Mouse (Mus musculus) limb, embryonic 14.5 days (tissue): ENCODE results near the gene Dgkb. TPM values are rescaled to one million over a fixed set of nuclear protein-coding genes. Genes with fewer than 3 reads are reported as not detected.

ENCODE experiments used
- ATAC-seq: fragments of 200-750 bp; cut with Nextera tagmentation; 2 replicates; pipeline ENCODE4 v1.8.0; 2017; ENCODE audit warnings: low read depth, moderate number of reproducible peaks, moderate TSS enrichment; ENCODE audit not compliant: low FRiP score
- DNase-seq: peaks from one replicate; pipeline ENCODE4 v3.0.0-alpha.2; 2015; ENCODE audit warnings: low spot score
- H3K27ac ChIP-seq: fragments of 300-500 bp; sonication (generic); replicated peaks from 2 replicates; pipeline ENCODE4 v1.5.1; 2014; ENCODE audit warnings: low read depth, mild to moderate bottlenecking, low read length, moderate library complexity, mixed read lengths
- H3K27me3 ChIP-seq: fragments of 300-500 bp; sonication (generic); 2 replicates; pipeline ENCODE4 v1.6.1; 2014; ENCODE audit warnings: low read length, mixed read lengths; ENCODE audit not compliant: control insufficient read depth, insufficient read depth
- H3K36me3 ChIP-seq: fragments of 300-500 bp; sonication (generic); 2 replicates; pipeline ENCODE4 v1.6.1; 2014; ENCODE audit warnings: mild to moderate bottlenecking, low read length, moderate library complexity, mixed read lengths; ENCODE audit not compliant: control insufficient read depth, insufficient read depth
- H3K4me1 ChIP-seq: fragments of 300-500 bp; sonication (generic); 2 replicates; pipeline ENCODE4 v1.6.1; 2014; ENCODE audit warnings: antibody characterized with exemption, low read length, mixed read lengths; ENCODE audit not compliant: control insufficient read depth, insufficient read depth
- H3K4me2 ChIP-seq: fragments of 300-500 bp; sonication (generic); replicated peaks from 2 replicates; pipeline ENCODE4 v1.6.1; 2014; ENCODE audit warnings: low read depth, mild to moderate bottlenecking, low read length, moderate library complexity; ENCODE audit not compliant: severe bottlenecking
- H3K4me3 ChIP-seq: fragments of 300-500 bp; sonication (generic); replicated peaks from 2 replicates; pipeline ENCODE4 v1.5.1; 2014; ENCODE audit warnings: low read length
- H3K9ac ChIP-seq: fragments of 300-500 bp; sonication (generic); 2 replicates; pipeline ENCODE4 v1.6.1; 2014; ENCODE audit warnings: mild to moderate bottlenecking, low read depth, low read length, moderate library complexity; ENCODE audit not compliant: severe bottlenecking
- H3K9me3 ChIP-seq: fragments of 300-500 bp; sonication (generic); 2 replicates; pipeline ENCODE4 v1.6.1; 2016; ENCODE audit warnings: low read length; ENCODE audit not compliant: control insufficient read depth
- POLR2A ChIP-seq: fragments of 200-500 bp; IDR thresholded peaks from 2 replicates; pipeline ENCODE4 v1.8.0; 2012; ENCODE audit warnings: inconsistent platforms, mild to moderate bottlenecking, moderate library complexity, borderline replicate concordance; ENCODE audit not compliant: insufficient read depth, insufficient read length; ENCODE audit errors: extremely low read depth
- WGBS: fragments of 180-500 bp; shearing (Covaris S2); extraction: QIAGEN DNeasy Blood & Tissue Kit; methylation state at CpG from one replicate; pipeline ENCODE4 v1.1.7; 2014; 5-methylcytosine and 5-hydroxymethylcytosine counted together
- polyA plus RNA-seq, 2 experiments: library from polyadenylated mRNA; depleted of rRNA in 1 of 2; stranded (reverse) in 1 of 2; unstranded in 1 of 2; fragments of >200 nt; fragmentation: Nextera tagmentation in 1 of 2; extraction: Ambion mirVana in 1 of 2; gene quantifications; 2 replicates each; pipeline versions ENCODE4 v1.2.1 to v1.2.3; 2012 to 2014

Gene Dgkb
- polyA plus RNA-seq, 2 experiments = 0.56 to 0.80 TPM

DNA sequence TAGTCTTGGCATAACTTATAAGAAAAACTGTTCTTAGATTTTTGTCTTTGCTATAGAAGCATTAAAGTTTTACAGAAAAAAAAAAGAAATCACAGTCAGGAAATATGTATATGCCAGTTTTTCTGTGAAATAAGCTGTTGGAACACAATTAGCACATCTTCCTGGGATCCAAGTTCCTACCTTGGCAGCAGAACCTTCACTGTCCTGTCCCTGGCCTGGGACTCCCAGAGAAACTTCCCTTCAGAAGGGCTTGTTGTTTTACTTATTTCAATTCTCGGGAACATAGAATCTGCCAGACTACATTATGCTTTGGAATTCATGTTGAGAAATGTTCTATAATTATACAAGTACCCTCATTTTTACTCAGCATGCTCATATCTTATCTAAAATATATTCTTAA is 154.0 kb downstream of the Dgkb start:
- H3K27me3 ChIP-seq = no peaks in the 10 kb centered on the region
- no peak overlapping the region for H3K4me3 ChIP-seq
- H3K36me3 ChIP-seq = no peaks in the 10 kb centered on the region
- DNase-seq (no peak), ATAC-seq (no peak)
- H3K9ac ChIP-seq = no peak overlapping the region
- TF ChIP-seq POLR2A = no peak
- 87% methylated on average over 1 of the region's 1 CpGs for WGBS
- no peaks in the 10 kb centered on the region for H3K9me3 ChIP-seq
- H3K27ac ChIP-seq = no peak overlapping the region
- no peak overlapping the region for H3K4me2 ChIP-seq
- no peaks in the 10 kb centered on the region for H3K4me1 ChIP-seq

DNA sequence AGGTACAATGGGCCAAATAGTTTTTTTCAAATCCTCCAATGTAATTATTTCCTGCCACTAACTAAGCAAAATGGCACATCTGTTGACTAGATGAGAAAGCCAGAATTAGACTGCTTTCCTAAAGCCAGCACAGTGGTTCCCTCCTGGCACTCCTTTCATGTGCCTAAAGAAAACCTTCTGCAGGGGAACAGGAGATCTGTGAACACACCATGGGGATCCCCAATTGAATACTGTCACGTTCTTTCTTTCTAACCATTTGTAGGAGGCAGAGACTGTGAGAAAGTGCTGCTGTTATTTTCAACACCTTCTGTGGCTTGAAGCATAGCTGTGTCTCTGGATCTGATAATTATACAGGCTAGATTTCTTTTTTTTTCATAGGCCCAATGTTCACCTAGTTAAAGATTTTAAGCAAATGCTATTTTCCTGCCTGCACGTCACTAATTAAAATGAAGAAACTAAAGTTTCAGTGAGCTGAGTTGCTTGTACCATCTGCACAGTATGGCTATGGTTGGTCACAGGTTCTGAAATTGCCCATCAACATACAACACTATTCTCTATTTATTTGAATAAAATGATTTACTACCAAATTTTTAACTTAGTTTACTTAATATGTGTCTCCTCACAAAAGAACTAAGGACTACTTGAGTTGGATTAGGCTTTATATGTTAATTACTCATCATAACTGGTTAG is 161.1 kb downstream of the Dgkb start:
- WGBS = 34% methylated on average over 2 of the region's 2 CpGs
- Histone ChIP-seq H3K4me3 (no peak overlapping the region), H3K36me3 (no peaks in the 10 kb centered on the region), H3K4me2 (no peak overlapping the region), H3K9ac (no peak overlapping the region), H3K4me1 (no peaks in the 10 kb centered on the region), H3K9me3 (no peaks in the 10 kb centered on the region), H3K27ac (no peak overlapping the region), H3K27me3 (no peaks in the 10 kb centered on the region)
- ATAC-seq (no peak), DNase-seq (no peak)
- no peak for TF ChIP-seq POLR2A

DNA sequence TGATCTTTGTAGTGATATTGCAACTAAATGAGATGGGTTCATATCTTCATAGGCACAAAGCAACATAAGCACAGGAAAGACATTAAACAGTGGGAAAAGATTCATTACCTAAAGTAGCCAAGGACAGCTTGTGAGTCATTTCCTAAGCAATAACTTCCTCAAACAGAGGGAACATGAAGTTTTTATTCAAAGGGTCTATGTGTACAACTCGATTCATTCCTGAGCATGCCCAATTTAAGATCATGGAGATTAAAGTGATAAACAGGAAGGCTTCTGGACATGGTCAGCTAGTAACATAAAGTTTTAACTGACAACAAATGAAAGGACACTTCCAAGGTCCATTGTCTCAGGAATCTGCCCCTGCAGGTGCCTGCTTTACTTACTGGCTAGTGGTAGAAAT is 167.8 kb downstream of the Dgkb start:
- H3K4me2 ChIP-seq = no peak overlapping the region
- no peak overlapping the region for H3K4me3 ChIP-seq
- no peaks in the 10 kb centered on the region for H3K27me3 ChIP-seq
- no peak for ATAC-seq
- 68% methylated on average over 1 of the region's 1 CpGs for WGBS
- H3K9ac ChIP-seq = no peak overlapping the region
- no peak overlapping the region for H3K27ac ChIP-seq
- no peaks in the 10 kb centered on the region for H3K9me3 ChIP-seq
- H3K4me1 ChIP-seq = no peaks in the 10 kb centered on the region
- H3K36me3 ChIP-seq = no peaks in the 10 kb centered on the region
- no peak for TF ChIP-seq POLR2A
- DNase-seq = no peak

DNA sequence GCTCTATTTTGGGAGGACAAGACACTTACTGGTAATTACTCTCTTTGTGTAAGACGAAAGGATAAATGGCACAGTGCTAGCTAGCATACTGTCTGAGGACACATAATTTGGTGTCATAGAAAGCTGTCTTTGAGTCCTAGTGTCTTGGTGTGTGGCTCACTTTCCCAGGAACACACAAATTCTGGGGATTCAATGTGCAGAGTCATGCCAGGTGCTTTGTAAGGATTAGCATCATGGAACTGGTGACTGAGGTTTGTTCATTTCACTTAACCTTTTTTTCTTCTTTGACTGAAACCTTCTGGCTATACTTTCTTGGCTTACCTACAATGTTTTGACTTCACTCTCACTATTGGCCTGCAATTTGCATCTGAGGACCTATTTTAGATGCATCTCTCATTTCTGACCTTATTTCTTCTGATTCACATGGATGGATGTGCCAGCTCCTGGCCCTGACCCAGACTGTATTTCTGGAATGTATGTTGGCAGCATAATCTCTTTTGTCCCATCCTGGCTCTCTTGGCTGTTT is 170.6 kb downstream of the Dgkb start:
- no peak for TF ChIP-seq POLR2A
- no peak overlapping the region for H3K9ac ChIP-seq
- whole genome bisulfite sequencing = 84% methylated on average over 1 of the region's 1 CpGs
- H3K27ac ChIP-seq = no peak overlapping the region
- H3K27me3 ChIP-seq = no peaks in the 10 kb centered on the region
- DNase-seq = no peak
- H3K36me3 ChIP-seq = no peaks in the 10 kb centered on the region
- H3K9me3 ChIP-seq = no peaks in the 10 kb centered on the region
- H3K4me2 ChIP-seq = no peak overlapping the region
- ATAC-seq = no peak
- no peak overlapping the region for H3K4me3 ChIP-seq
- H3K4me1 ChIP-seq = no peaks in the 10 kb centered on the region

DNA sequence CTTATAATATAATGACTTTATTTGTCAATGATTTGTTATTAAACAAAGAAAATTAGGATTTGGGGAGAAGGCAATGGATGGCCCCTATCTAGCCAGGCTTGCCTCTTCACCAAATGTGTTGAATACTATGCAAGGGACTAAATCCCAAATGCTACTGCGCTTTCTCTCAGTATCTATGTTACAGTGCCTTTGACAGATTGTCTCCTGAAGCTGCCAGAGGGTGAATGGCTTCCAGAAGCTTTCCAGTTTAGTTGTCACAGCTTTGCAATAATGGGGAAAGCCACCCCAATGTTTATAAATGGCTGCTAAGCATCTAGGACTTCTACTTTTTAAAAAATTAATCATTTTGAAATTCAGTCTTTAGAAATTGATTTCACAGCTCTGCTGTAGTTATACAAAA is 175.7 kb downstream of the Dgkb start:
- H3K36me3 ChIP-seq = no peaks in the 10 kb centered on the region
- H3K4me2 ChIP-seq = no peak overlapping the region
- H3K9me3 ChIP-seq = no peaks in the 10 kb centered on the region
- no peak overlapping the region for H3K4me3 ChIP-seq
- no peaks in the 10 kb centered on the region for H3K4me1 ChIP-seq
- H3K27ac ChIP-seq = no peak overlapping the region
- no peak for ATAC-seq
- no peak for DNase-seq
- WGBS = 94% methylated on average over 1 of the region's 1 CpGs
- TF ChIP-seq POLR2A = no peak
- H3K9ac ChIP-seq = no peak overlapping the region
- no peaks in the 10 kb centered on the region for H3K27me3 ChIP-seq
